Mouse (Mus musculus): ENCODE measurements around the gene Tmem54.

Gene Tmem54

GRCm38 (mm10) chr4:129151276-129151811 is 46.0 kb downstream of the Tmem54 start:
- DNase-seq (ENCODE audit: low read depth, low spot score), result no peak

- no peak for DNase-seq (ENCODE audit: low read depth, low spot score)
These were observed 52.2 kb downstream of the Tmem54 start for GRCm38 (mm10) chr4:129157541-129157940.

DNA sequence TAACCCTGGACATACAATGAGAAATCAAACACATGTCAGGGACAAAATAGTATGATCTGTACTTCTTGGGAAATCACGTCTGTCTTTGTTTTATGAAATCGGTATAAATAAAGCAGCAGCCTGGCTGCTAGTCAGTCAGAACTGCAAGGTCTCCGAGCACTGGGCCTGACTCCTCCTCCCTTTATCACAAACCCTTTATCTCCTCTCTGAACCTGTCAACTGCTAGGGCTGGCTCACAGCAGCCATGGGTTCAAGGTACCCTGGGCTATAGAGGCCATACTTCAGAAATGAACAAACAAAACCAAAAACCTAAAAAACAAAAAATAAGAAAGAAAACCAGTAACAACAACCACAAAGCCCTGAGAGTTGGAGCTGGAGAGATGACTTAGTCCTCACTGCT is 53.2 kb downstream of the Tmem54 start:
- DNase-seq (ENCODE audit: low read depth, low spot score), result no peak

DNA sequence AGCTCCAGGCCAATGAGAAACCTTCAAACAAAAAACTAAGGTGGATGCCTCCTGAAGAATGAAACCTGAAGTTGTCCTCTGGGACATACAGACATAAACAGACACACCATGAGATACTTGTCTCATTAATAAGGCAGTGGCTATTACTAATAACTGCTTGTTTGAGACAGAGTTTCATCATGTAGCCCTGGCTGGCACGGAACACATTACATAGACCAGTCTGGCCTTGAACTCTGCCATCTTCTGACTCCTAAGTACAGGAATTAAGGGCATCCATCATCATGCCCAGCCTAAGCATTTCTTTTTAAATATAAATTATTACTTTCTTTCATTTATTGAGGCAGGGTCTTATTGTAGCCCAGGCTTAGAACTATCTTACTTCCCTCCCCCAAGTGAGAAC is 55.7 kb downstream of the Tmem54 start:
- no peak for DNase-seq (ENCODE audit: low read depth, low spot score)
